10 mouse cellular contexts compared by ENCODE assay signal in the genomic region with DNA sequence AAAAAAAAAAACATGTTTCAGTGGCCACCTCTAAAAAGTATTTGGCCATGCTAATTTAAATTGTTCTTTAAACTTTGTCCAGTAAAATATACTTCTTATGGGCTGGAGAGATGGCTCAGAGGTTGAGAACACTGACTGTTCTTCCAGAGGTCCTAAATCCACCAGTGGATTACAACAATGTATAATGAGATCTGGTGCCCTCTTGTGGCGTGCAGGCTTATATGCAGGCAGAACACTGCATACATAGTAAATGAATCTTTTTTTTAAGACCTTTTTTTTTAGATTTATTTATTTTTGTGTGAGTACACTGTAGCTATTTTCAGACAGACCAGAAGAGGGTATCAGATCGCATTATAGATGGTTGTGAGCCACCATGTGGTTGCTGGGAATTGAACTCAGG. TPM values are rescaled to one million over a fixed set of nuclear protein-coding genes. Genes with fewer than 3 reads are reported as not detected.
DNase-seq lines count a peak whose midpoint lies in the region; ATAC-seq and TF ChIP-seq lines count a peak whose summit lies in the region.
"Had no signal": no experiment of that assay in that cellular context is flagged by ENCODE, and none has a peak within 500 bp of the region (broad histone marks: within the 10 kb centered on the region; RNA-seq: fewer than 3 reads in every experiment).

No protein-coding gene starts in this region.

- TF ChIP-seq CTCF in cerebellum, adult 2 months (IDR thresholded peaks at IDR 0.05; ENCODE audit: borderline replicate concordance, insufficient read depth, low read depth, low read length), result no peak

- no peaks in the 10 kb centered on the region for H3K9me3 ChIP-seq in midbrain, embryonic 16.5 days (replicated peaks; ENCODE audit: control insufficient read depth, low read length, poor library complexity, severe bottlenecking)
- H3K9me3 ChIP-seq: limb, embryonic 15.5 days had no signal

- no peak overlapping the region for H3K4me2 ChIP-seq in midbrain, embryonic 16.5 days (ENCODE audit: low read length)
- H3K4me2 ChIP-seq: limb, embryonic 15.5 days had no signal

- H3K4me1 ChIP-seq in cerebellum, adult 2 months (ENCODE audit: control insufficient read depth, insufficient read depth, low read length), result no peaks in the 10 kb centered on the region
- no peaks in the 10 kb centered on the region for H3K4me1 ChIP-seq in midbrain, embryonic 16.5 days (ENCODE audit: control insufficient read depth, insufficient read depth, low read length)
- H3K4me1 ChIP-seq: limb, embryonic 15.5 days had no signal

- H3K4me3 ChIP-seq in cerebellum, adult 2 months (replicated peaks; ENCODE audit: insufficient read depth, low read depth, low read length), result no peak overlapping the region
- H3K4me3 ChIP-seq in midbrain, embryonic 16.5 days (ENCODE audit: low read depth, low read length), result no peak overlapping the region
- H3K4me3 ChIP-seq: erythroblast, embryonic 14.5 days; limb, embryonic 15.5 days had no signal

- H3K9ac ChIP-seq in midbrain, embryonic 16.5 days (ENCODE audit: low read depth, low read length), result no peak overlapping the region
- H3K9ac ChIP-seq: limb, embryonic 15.5 days had no signal

- peak; percentile 68 for ATAC-seq in activated CD4-positive, CD25-positive, alpha-beta regulatory T cell, adult 4 months
- peak; percentile 69 for ATAC-seq in megakaryocyte progenitor cell, adult 5-6 weeks (replicated peaks; ENCODE audit: poor library complexity)
- ATAC-seq in midbrain, embryonic 16.5 days, result no peak

- no peaks in the 10 kb centered on the region for H3K27me3 ChIP-seq in cerebellum, adult 2 months (ENCODE audit: control insufficient read depth, insufficient read depth, low read length)
- no peaks in the 10 kb centered on the region for H3K27me3 ChIP-seq in midbrain, embryonic 16.5 days (ENCODE audit: control insufficient read depth, insufficient read depth, low read depth, low read length)
- H3K27me3 ChIP-seq: limb, embryonic 15.5 days had no signal

- peaks cover 2% of the 10 kb centered on the region for H3K36me3 ChIP-seq in midbrain, embryonic 16.5 days (ENCODE audit: control insufficient read depth, insufficient read depth, low read length)

- 72% methylated on average over 2 of the region's 2 CpGs for WGBS in cerebellum, adult 2 months
- WGBS in midbrain, embryonic 16.5 days, result 62% methylated on average over 2 of the region's 2 CpGs

- H3K27ac ChIP-seq in cerebellum, adult 2 months (ENCODE audit: insufficient read depth, low read length), result no peak overlapping the region
- no peak overlapping the region for H3K27ac ChIP-seq in midbrain, embryonic 16.5 days (ENCODE audit: low read length)
- H3K27ac ChIP-seq: limb, embryonic 15.5 days had no signal

- intact Hi-C loops in left cerebral cortex, postnatal 4 days (cut with DNase I), result no loop called here
- intact Hi-C loops in left cerebral cortex, postnatal 36 days (cut with DNase I), result no loop called here

- no peak for TF ChIP-seq POLR2A in cerebellum, adult 2 months (IDR thresholded peaks at IDR 0.05; ENCODE audit: borderline replicate concordance, insufficient read depth, low read length)

- peak; percentile 42 to 45 for DNase-seq in cerebellum, postnatal 10 days
- no peak for DNase-seq in cerebellum, adult 2 months
- DNase-seq in left cerebral cortex, postnatal 4 days, result peak; percentile 6
- DNase-seq in left cerebral cortex, postnatal 36 days (ENCODE audit: low spot score in 2 of 2), result no peak
- DNase-seq in spleen, adult 12 weeks (ENCODE audit: low spot score), result no peak

RNA-seq across cellular contexts. Expression of a gene that starts 37.6 kb away (rescaled TPM):
- polyA plus RNA-seq in cerebellum, adult 2 months (2012; rRNA removed), result 12.5 and 13.5 TPM in 2 replicates
- 10 to 100 TPM; 36.1 to 42.4 TPM for total RNA-seq in left cerebral cortex, postnatal 4 days (2021)
- 10 to 100 TPM; 16.9 to 19.5 TPM for total RNA-seq in left cerebral cortex, postnatal 36 days (2021)
- polyA plus RNA-seq in activated CD4-positive, CD25-positive, alpha-beta regulatory T cell, adult 4 months (2017; shearing (Covaris generic)), result 10 to 100 TPM; 45.6 to 47.7 TPM
- total RNA-seq in megakaryocyte progenitor cell, adult 5-6 weeks (2015), result 42.8 and 45.0 TPM in 2 replicates
- 35.3 and 41.6 TPM in 2 replicates for total RNA-seq in megakaryocyte progenitor cell, adult 5-6 weeks (2017)
- 66.9 and 79.6 TPM in 2 replicates for polyA plus RNA-seq in midbrain, embryonic 16.5 days (2015; fragmentation: Nextera tagmentation; extraction: Ambion mirVana)

RNA-seq across cellular contexts. Expression of a gene that starts 38.2 kb away (rescaled TPM):
- polyA plus RNA-seq in cerebellum, adult 2 months (2012; rRNA removed), result 169 and 181 TPM in 2 replicates
- 10 to 100 TPM; 77.3 to 90.7 TPM for total RNA-seq in left cerebral cortex, postnatal 4 days (2021)
- total RNA-seq in left cerebral cortex, postnatal 36 days (2021), result 100 to 1,000 TPM; 143 to 150 TPM
- 100 to 1,000 TPM; 304 to 326 TPM for polyA plus RNA-seq in activated CD4-positive, CD25-positive, alpha-beta regulatory T cell, adult 4 months (2017; shearing (Covaris generic))
- total RNA-seq in megakaryocyte progenitor cell, adult 5-6 weeks (2015), result 392 and 418 TPM in 2 replicates
- total RNA-seq in megakaryocyte progenitor cell, adult 5-6 weeks (2017), result 395 and 396 TPM in 2 replicates
- 98.8 and 114 TPM in 2 replicates for polyA plus RNA-seq in midbrain, embryonic 16.5 days (2015; fragmentation: Nextera tagmentation; extraction: Ambion mirVana)

Comparison
In these comparisons a context has a peak if more than half of its experiments do, and no peak if none do; other contexts are left out.
1. DNase-seq: peak in cerebellum, postnatal 10 days (2 of 2) and left cerebral cortex, postnatal 4 days (single experiment); none in cerebellum, adult 2 months (0 of 2), left cerebral cortex, postnatal 36 days (0 of 2) and spleen, adult 12 weeks (single experiment).